Mouse (Mus musculus) monocyte, adult 59 days (primary cell): ENCODE data around the gene Olfr524. TPM values are rescaled to one million over a fixed set of nuclear protein-coding genes. Genes with fewer than 3 reads are reported as not detected.

ENCODE experiments used
- total RNA-seq, 2 experiments: library from RNA; stranded (reverse); gene quantifications; one replicate each; pipeline ENCODE4 v1.2.4; 2023

The Olfr524 gene
- total RNA-seq = not detected

GRCm38 (mm10) chr7:140205864-140206263, at the start of gene Olfr524:
Olfr524 (minus strand) TSS chr7:140205964.

GRCm38 (mm10) chr7:140247216-140247615, 41.5 kb upstream of the Olfr524 start, which contains the start of gene 5830411N06Rik:
5830411N06Rik (plus strand) TSS chr7:140247284.

GRCm38 (mm10) chr7:140217967-140218366, 12.2 kb upstream of the Olfr524 start, which contains the start of gene Cd163l1:
Cd163l1 (plus strand) TSS chr7:140218267.

GRCm38 (mm10) chr7:140172936-140173335, 32.8 kb downstream of the Olfr524 start, which contains the start of gene Olfr523:
Olfr523 (plus strand) TSS chr7:140173217.

GRCm38 (mm10) chr7:140164664-140165063, 41.1 kb downstream of the Olfr524 start, which contains the start of gene Olfr522:
Olfr522 (minus strand) TSS chr7:140164764.

DNA sequence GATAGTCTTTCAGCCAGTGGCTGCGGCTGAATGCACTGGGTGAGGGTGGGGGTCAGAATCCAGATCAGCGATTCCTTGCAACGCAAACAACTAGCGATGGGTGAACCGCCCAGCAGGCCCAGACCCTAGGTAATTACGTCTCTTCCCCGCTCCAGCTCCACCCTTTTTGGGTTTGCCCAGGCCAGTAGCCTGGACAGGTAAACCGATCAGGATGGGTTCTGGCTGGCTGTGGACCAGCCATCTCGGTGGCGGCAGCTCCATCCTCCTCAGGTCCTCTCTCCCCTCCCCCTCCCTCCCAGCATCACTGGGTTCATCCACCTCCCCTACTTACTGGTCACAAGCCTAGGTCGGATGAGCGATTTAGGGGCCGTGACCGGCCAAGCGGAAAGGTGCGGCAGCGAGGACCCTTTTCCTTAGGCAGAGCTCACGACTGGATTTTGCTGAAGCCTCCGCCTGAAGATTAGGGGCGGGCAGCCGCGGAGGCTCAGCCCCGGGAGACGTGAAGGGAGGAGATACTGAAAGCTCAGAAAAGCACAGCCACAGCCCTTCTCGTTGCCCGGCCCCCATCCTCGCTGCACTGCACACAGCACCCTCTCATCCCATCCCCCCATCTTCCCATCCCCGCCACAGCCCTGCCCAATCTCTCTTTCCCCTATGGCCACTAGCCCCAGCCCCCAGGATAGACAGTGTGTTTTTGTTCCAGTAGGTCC, 51.4 kb downstream of the Olfr524 start, which contains the start of gene Sprn:
Gene Sprn (minus strand): TSS at position 660 of the 710 bp plus-strand sequence.

Other genes with a start within 250 kb of the Olfr524 start
- under 1 TPM; 0.55 to 0.81 TPM for gene 6430531B16Rik, start 227.2 kb downstream of the Olfr524 start, total RNA-seq
- 10 to 100 TPM; 20.2 to 22.0 TPM for gene Adam8, start 213.4 kb downstream of the Olfr524 start, total RNA-seq
- gene Zfp511, start 169.6 kb downstream of the Olfr524 start, total RNA-seq = 10 to 100 TPM; 26.8 to 27.1 TPM
- gene Tubgcp2, start 169.3 kb downstream of the Olfr524 start, total RNA-seq = 10 to 100 TPM; 19.9 to 23.2 TPM
- not detected for gene Msx3, start 156.9 kb downstream of the Olfr524 start, total RNA-seq
- gene Caly, start 123.4 kb downstream of the Olfr524 start, total RNA-seq = not detected
- not detected for gene Prap1, start 112.6 kb downstream of the Olfr524 start, total RNA-seq
- gene Fuom, start 103.5 kb downstream of the Olfr524 start, total RNA-seq = 10 to 100 TPM in 1 of 2 experiments, 1 to 10 TPM in 1; 9.3 to 11.9 TPM
- 10 to 100 TPM; 18.6 to 26.3 TPM for gene Paox, start 90.2 kb downstream of the Olfr524 start, total RNA-seq
- gene Echs1, start 89.5 kb downstream of the Olfr524 start, total RNA-seq = 10 to 100 TPM; 46.0 to 50.2 TPM
- gene Mtg1, start 68.4 kb downstream of the Olfr524 start, total RNA-seq = 10 to 100 TPM in 1 of 2 experiments, 1 to 10 TPM in 1; 8.7 to 10.9 TPM
- not detected for gene Sprn, start 51.1 kb downstream of the Olfr524 start, total RNA-seq
- not detected for gene Olfr522, start 41.2 kb downstream of the Olfr524 start, total RNA-seq
- gene Olfr523, start 32.7 kb downstream of the Olfr524 start, total RNA-seq = not detected
- 1 to 10 TPM in 1 of 2 experiments, under 1 TPM in 1; 0.82 to 1.3 TPM for gene Cd163l1, start 12.3 kb upstream of the Olfr524 start, total RNA-seq
- 1 to 10 TPM; 4.5 to 5.0 TPM for gene 5830411N06Rik, start 41.3 kb upstream of the Olfr524 start, total RNA-seq
- not detected for gene Olfr525, start 114.9 kb upstream of the Olfr524 start, total RNA-seq
- not detected for gene Olfr527, start 128.1 kb upstream of the Olfr524 start, total RNA-seq
- not detected for gene Olfr60, start 155.7 kb upstream of the Olfr524 start, total RNA-seq
- not detected for gene Olfr530, start 170.4 kb upstream of the Olfr524 start, total RNA-seq
- gene Olfr531, start 197.0 kb upstream of the Olfr524 start, total RNA-seq = not detected
- not detected for gene Olfr532, start 215.7 kb upstream of the Olfr524 start, total RNA-seq